Mouse (Mus musculus) fat pad, adult 2 months (tissue): ENCODE measurements around the gene Acap2.
A peak's percentile ranks its signal among the peaks of the same experiment; 100 is the strongest.

Experiments used
- DNase-seq: peaks from one replicate; pipeline ENCODE4 v3.0.0-alpha.2; 2011; ENCODE audit warnings: low read depth, low spot score; ENCODE audit errors: extremely low read depth

Gene Acap2

GRCm38 (mm10) chr16:31093186-31093585 is 107.9 kb downstream of the Acap2 start:
- no peak for DNase-seq

GRCm38 (mm10) chr16:31081891-31082290 is 119.2 kb downstream of the Acap2 start:
- DNase-seq = no peak

- DNase-seq = peak; percentile 42
These were observed 119.8 kb downstream of the Acap2 start, which contains the start of gene Xxylt1 for GRCm38 (mm10) chr16:31081125-31081664. TSS of gene Xxylt1 (minus strand) at chr16:31081432.

- no peak for DNase-seq
These were observed 120.4 kb downstream of the Acap2 start for GRCm38 (mm10) chr16:31080573-31081051.

GRCm38 (mm10) chr16:31077396-31077795 is 123.6 kb downstream of the Acap2 start:
- DNase-seq = no peak

GRCm38 (mm10) chr16:31076436-31076835 is 124.6 kb downstream of the Acap2 start:
- no peak for DNase-seq

GRCm38 (mm10) chr16:31074324-31074908 is 126.6 kb downstream of the Acap2 start:
- DNase-seq = no peak

- DNase-seq = no peak
These were observed 129.3 kb downstream of the Acap2 start for GRCm38 (mm10) chr16:31071731-31072130.

- DNase-seq = no peak
These were observed 130.5 kb downstream of the Acap2 start for GRCm38 (mm10) chr16:31070358-31071133.

GRCm38 (mm10) chr16:31069211-31070166 is 131.6 kb downstream of the Acap2 start:
- DNase-seq = no peak

- DNase-seq = no peak
These were observed 132.8 kb downstream of the Acap2 start for GRCm38 (mm10) chr16:31068280-31068679.

- no peak for DNase-seq
These were observed 134.5 kb downstream of the Acap2 start for GRCm38 (mm10) chr16:31066344-31067098.

GRCm38 (mm10) chr16:31064782-31065181 is 136.3 kb downstream of the Acap2 start:
- no peak for DNase-seq

GRCm38 (mm10) chr16:31062918-31063317 is 138.1 kb downstream of the Acap2 start:
- DNase-seq = no peak

- no peak for DNase-seq
These were observed 139.7 kb downstream of the Acap2 start for GRCm38 (mm10) chr16:31061246-31061880.

GRCm38 (mm10) chr16:31060714-31061113 is 140.3 kb downstream of the Acap2 start:
- no peak for DNase-seq

- no peak for DNase-seq
These were observed 140.8 kb downstream of the Acap2 start for GRCm38 (mm10) chr16:31060226-31060625.

- DNase-seq = no peak
These were observed 141.3 kb downstream of the Acap2 start for GRCm38 (mm10) chr16:31059730-31060129.

GRCm38 (mm10) chr16:31052812-31053211 is 148.2 kb downstream of the Acap2 start:
- no peak for DNase-seq
